Mouse (Mus musculus) liver, embryonic 12.5 days (tissue): ENCODE data around the gene U2af1. TPM values are rescaled to one million over a fixed set of nuclear protein-coding genes. Genes with fewer than 3 reads are reported as not detected.
A peak's percentile ranks its signal among the peaks of the same experiment; 100 is the strongest.

Source experiments
- ATAC-seq: fragments of 200-750 bp; cut with Nextera tagmentation; 2 replicates; pipeline ENCODE4 v1.8.0; 2017; ENCODE audit warnings: moderate number of reproducible peaks, mild to moderate bottlenecking, moderate library complexity
- H3K27ac ChIP-seq: fragments of 300-500 bp; sonication (generic); 2 replicates; pipeline ENCODE4 v1.5.1; 2016; ENCODE audit warnings: mild to moderate bottlenecking
- H3K27me3 ChIP-seq: fragments of 300-500 bp; sonication (generic); replicated peaks from 2 replicates; pipeline ENCODE4 v1.6.1; 2016; ENCODE audit warnings: mild to moderate bottlenecking, moderate library complexity
- H3K36me3 ChIP-seq: fragments of 300-500 bp; sonication (generic); 2 replicates; pipeline ENCODE4 v1.6.1; 2016; ENCODE audit warnings: mild to moderate bottlenecking, moderate library complexity
- H3K4me1 ChIP-seq: fragments of 300-500 bp; sonication (generic); 2 replicates; pipeline ENCODE4 v1.6.1; 2016
- H3K4me2 ChIP-seq: fragments of 300-500 bp; sonication (generic); 2 replicates; pipeline ENCODE4 v1.6.1; 2016; ENCODE audit warnings: mild to moderate bottlenecking, moderate library complexity
- H3K4me3 ChIP-seq: fragments of 300-500 bp; sonication (generic); 2 replicates; pipeline ENCODE4 v1.5.1; 2016; ENCODE audit warnings: mild to moderate bottlenecking, moderate library complexity
- H3K9ac ChIP-seq: fragments of 300-500 bp; sonication (generic); 2 replicates; pipeline ENCODE4 v1.6.1; 2016; ENCODE audit warnings: mild to moderate bottlenecking, moderate library complexity
- H3K9me3 ChIP-seq: fragments of 300-500 bp; sonication (generic); replicated peaks from 2 replicates; pipeline ENCODE4 v1.6.1; 2016; ENCODE audit warnings: mild to moderate bottlenecking, moderate library complexity
- WGBS: fragments of 180-500 bp; shearing (Covaris S2); methylation state at CpG from one replicate; pipeline ENCODE4 v1.1.7; 2016; ENCODE audit not compliant: insufficient replicate concordance; 5-methylcytosine and 5-hydroxymethylcytosine counted together
- polyA plus RNA-seq: library from polyadenylated mRNA; unstranded; fragments of >200 nt; fragmentation: Nextera tagmentation; extraction: Ambion mirVana; gene quantifications from 2 replicates; pipeline ENCODE4 v1.2.1, GENCODE M21; 2016

U2af1 gene
- polyA plus RNA-seq, 1 experiment from 2014 or later = 258 TPM

GRCm38 (mm10) chr17:31686225-31686564 lies 27.5 kb upstream of the U2af1 start:
- WGBS = 45% methylated on average over 3 of the region's 3 CpGs
- ATAC-seq = no peak
- 0 out of 2 replicates have a peak overlapping the region, but pooled peaks have one; percentile 17 for H3K27ac ChIP-seq

GRCm38 (mm10) chr17:31685514-31686224 lies 27.0 kb upstream of the U2af1 start:
- Histone ChIP-seq H3K4me1 (peaks cover 6% of the 10 kb centered on the region), H3K9me3 (no peaks in the 10 kb centered on the region), H3K36me3 (no peaks in the 10 kb centered on the region), H3K9ac (no peak overlapping the region), H3K4me2 (no peak overlapping the region), H3K27me3 (peaks cover 12% of the 10 kb centered on the region; the same call in 1 of the 2 replicates), H3K4me3 (no peak overlapping the region), H3K27ac (0 out of 2 replicates have a peak overlapping the region, but pooled peaks have one; percentile 17)
- no peak for ATAC-seq
- 13% methylated on average over 17 of the region's 17 CpGs for WGBS

More at GRCm38 (mm10) chr17:31686225-31686564, 27.5 kb upstream of the U2af1 start:
- Histone ChIP-seq H3K4me3 (no peak overlapping the region), H3K4me2 (no peak overlapping the region), H3K27me3 (peaks cover 12% of the 10 kb centered on the region; the same call in 1 of the 2 replicates), H3K9ac (no peak overlapping the region), H3K4me1 (peaks cover 6% of the 10 kb centered on the region), H3K9me3 (no peaks in the 10 kb centered on the region), H3K36me3 (no peaks in the 10 kb centered on the region)

- Histone ChIP-seq H3K4me2 (no peak overlapping the region), H3K36me3 (no peaks in the 10 kb centered on the region), H3K27ac (no peak overlapping the region), H3K27me3 (peaks cover 26% of the 10 kb centered on the region), H3K4me1 (no peaks in the 10 kb centered on the region), H3K4me3 (no peak overlapping the region), H3K9ac (no peak overlapping the region), H3K9me3 (no peaks in the 10 kb centered on the region)
- 17% methylated on average over 2 of the region's 2 CpGs for WGBS
- ATAC-seq = no peak
Observed at GRCm38 (mm10) chr17:31680450-31680849, 21.8 kb upstream of the U2af1 start.

DNA sequence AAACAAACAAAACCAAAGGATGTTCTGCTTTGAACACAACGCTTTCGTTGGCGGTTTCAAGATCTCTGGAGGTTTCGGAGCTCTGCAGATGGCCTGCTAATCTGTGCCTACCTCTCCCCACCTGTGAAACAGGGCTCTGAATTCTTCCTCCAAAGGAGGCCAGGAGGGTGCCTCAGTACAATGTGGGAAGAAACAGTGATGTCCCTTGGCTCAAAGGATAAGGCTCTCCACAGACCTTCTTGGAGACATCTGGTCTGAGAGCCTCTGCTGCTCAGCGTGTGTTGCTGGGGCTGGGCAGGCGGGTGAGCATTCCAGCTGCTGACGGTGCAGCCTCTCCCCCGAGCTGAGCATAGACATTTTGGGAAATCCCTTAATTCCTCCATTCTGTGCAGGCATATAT lies 18.8 kb upstream of the U2af1 start, which contains the start of gene Cryaa:
Gene Cryaa, plus strand, starts transcription at position 301 of the 400 bp plus-strand sequence.
- 58% methylated on average over 8 of the region's 8 CpGs for WGBS
- peaks cover 21% of the 10 kb centered on the region for H3K27me3 ChIP-seq
- H3K4me3 ChIP-seq = no peak within 1 kb of the TSS
- no peak within 1 kb of the TSS for H3K4me2 ChIP-seq
- no peak within 1 kb of the TSS for H3K27ac ChIP-seq
- H3K9me3 ChIP-seq = no peaks in the 10 kb centered on the region
- H3K9ac ChIP-seq = no peak within 1 kb of the TSS
- no peak for ATAC-seq
- H3K36me3 ChIP-seq = no peaks in the 10 kb centered on the region
- H3K4me1 ChIP-seq = no peaks in the 10 kb centered on the region

- Histone ChIP-seq H3K9me3 (no peaks in the 10 kb centered on the region), H3K27me3 (peaks cover 16% of the 10 kb centered on the region), H3K36me3 (no peaks in the 10 kb centered on the region), H3K4me1 (peaks cover 4% of the 10 kb centered on the region; the same call in 1 of the 2 replicates), H3K4me2 (no peak overlapping the region), H3K27ac (no peak overlapping the region), H3K4me3 (no peak overlapping the region), H3K9ac (no peak overlapping the region)
- 70% methylated on average over 1 of the region's 1 CpGs for WGBS
- ATAC-seq = no peak
Observed at GRCm38 (mm10) chr17:31674426-31674825, 15.7 kb upstream of the U2af1 start.

DNA sequence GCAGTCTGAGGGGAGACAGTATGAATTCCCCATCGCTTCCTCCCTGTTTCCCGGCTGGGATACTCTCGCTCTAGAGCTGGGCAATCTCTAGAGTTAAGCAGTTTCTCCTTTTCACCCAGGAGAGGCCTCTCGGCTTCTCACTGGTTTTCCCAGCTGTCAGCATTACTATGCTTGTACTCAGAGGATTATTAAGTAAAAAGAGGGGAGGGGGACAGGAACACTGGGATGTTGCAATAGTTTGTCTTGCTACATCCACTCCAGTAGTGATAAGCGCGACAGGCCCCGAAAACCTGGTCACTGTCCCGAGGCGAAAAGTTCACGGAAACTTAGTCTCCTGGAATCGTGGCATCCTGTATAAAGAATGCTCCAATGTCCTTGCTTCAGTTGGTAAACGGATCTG lies 13.6 kb upstream of the U2af1 start:
- Histone ChIP-seq H3K27me3 (peaks cover 4% of the 10 kb centered on the region), H3K4me1 (peaks cover 4% of the 10 kb centered on the region; the same call in 1 of the 2 replicates), H3K4me3 (no peak overlapping the region), H3K36me3 (no peaks in the 10 kb centered on the region), H3K4me2 (no peak overlapping the region), H3K9me3 (no peaks in the 10 kb centered on the region), H3K27ac (no peak overlapping the region), H3K9ac (no peak overlapping the region)
- WGBS = 75% methylated on average over 12 of the region's 12 CpGs
- no peak for ATAC-seq

- WGBS = 70% methylated on average over 8 of the region's 8 CpGs
- Histone ChIP-seq H3K36me3 (no peaks in the 10 kb centered on the region), H3K9me3 (no peaks in the 10 kb centered on the region), H3K27me3 (no peaks in the 10 kb centered on the region; the same call in 1 of the 2 replicates), H3K4me2 (no peak overlapping the region), H3K4me1 (peaks cover 4% of the 10 kb centered on the region; the same call in 1 of the 2 replicates), H3K9ac (no peak overlapping the region), H3K4me3 (no peak overlapping the region), H3K27ac (no peak overlapping the region)
- ATAC-seq = no peak
Observed at GRCm38 (mm10) chr17:31671698-31672097, 13.0 kb upstream of the U2af1 start.

- no peak overlapping the region for H3K4me2 ChIP-seq
- H3K4me3 ChIP-seq = no peak overlapping the region
- H3K9me3 ChIP-seq = no peaks in the 10 kb centered on the region
- H3K9ac ChIP-seq = no peak overlapping the region
- 42% methylated on average over 11 of the region's 11 CpGs for WGBS
- no peaks in the 10 kb centered on the region for H3K36me3 ChIP-seq
- ATAC-seq = no peak
- no peaks in the 10 kb centered on the region; the same call in 1 of the 2 replicates for H3K27me3 ChIP-seq
- H3K4me1 ChIP-seq = peaks cover 4% of the 10 kb centered on the region; the same call in 1 of the 2 replicates
- H3K27ac ChIP-seq = no peak overlapping the region
Observed at GRCm38 (mm10) chr17:31670163-31670562, 11.5 kb upstream of the U2af1 start.

DNA sequence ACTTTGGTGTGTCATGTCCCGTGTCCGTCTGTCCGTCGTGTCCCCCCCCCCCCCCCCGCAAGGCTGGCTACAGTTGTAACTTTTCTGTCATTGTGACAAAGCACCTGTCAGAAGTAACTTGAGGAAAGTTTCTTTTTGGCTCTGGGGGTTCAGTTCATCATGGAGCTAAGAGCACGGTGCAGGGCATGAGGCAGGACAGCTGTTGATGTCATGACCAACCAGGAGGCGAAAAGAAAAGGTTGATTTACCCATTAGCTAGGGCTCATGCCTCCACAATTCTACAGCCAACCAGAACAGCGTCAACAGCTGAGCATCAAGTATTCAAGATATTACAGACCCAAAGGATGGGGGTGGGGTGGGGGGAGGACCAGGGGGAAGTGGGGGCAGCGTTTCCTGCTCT lies 9.6 kb upstream of the U2af1 start:
- Histone ChIP-seq H3K9me3 (no peaks in the 10 kb centered on the region), H3K36me3 (no peaks in the 10 kb centered on the region), H3K4me3 (no peak overlapping the region), H3K4me2 (no peak overlapping the region), H3K9ac (no peak overlapping the region), H3K27ac (no peak overlapping the region), H3K27me3 (no peaks in the 10 kb centered on the region; the same call in 1 of the 2 replicates), H3K4me1 (peaks cover 8% of the 10 kb centered on the region; the same call in 1 of the 2 replicates)
- ATAC-seq = no peak
- 60% methylated on average over 8 of the region's 9 CpGs for WGBS

DNA sequence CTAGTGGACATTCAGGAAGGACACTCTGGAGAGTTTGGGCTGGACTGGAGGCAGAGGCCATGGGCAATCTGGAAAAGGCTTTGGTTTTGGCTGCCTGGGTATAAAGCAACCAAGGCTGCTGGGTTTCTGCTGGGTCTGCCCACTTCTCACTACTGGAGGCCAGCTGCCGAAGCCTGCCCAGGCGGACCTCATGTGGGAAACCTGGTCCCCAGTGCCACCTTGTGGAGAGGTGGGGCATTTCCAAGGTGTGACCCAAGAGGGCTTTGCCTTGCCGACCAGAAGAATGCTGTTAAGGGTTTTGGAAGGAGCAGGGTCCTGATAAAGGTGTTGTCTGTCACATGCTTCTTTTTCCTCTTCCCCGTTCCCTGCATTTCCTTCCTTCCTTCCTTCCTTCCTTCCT lies 6.1 kb upstream of the U2af1 start:
- H3K4me2 ChIP-seq = no peak overlapping the region
- no peak overlapping the region for H3K4me3 ChIP-seq
- no peaks in the 10 kb centered on the region for H3K36me3 ChIP-seq
- ATAC-seq = peak; percentile 54; the same call in 1 of the 2 replicates
- H3K27me3 ChIP-seq = no peaks in the 10 kb centered on the region; the same call in 1 of the 2 replicates
- no peak overlapping the region for H3K9ac ChIP-seq
- WGBS = 2% methylated on average over 4 of the region's 4 CpGs
- H3K9me3 ChIP-seq = no peaks in the 10 kb centered on the region
- H3K4me1 ChIP-seq = peaks cover 8% of the 10 kb centered on the region
- no peak overlapping the region for H3K27ac ChIP-seq

DNA sequence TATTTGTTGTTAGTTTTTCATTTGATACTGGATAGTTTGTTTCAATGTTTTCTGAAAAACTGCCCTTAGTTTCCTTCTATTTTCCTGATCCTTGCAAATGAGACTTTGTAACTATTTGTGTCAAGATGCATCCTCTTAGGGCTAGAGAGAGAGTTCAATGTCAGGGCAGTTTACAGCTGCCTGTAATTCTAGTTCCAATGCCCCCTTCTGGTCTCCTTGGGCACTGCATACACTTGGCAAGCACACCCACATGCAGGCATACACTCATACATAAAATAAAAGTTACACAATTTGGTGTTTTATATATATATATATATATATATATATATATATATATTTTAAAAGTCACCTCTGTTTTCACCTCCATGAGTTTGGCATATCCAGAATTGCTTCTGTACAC lies 4.2 kb upstream of the U2af1 start:
- no peak for ATAC-seq
- no peak overlapping the region for H3K27ac ChIP-seq
- H3K27me3 ChIP-seq = no peaks in the 10 kb centered on the region; the same call in 1 of the 2 replicates
- no peaks in the 10 kb centered on the region for H3K36me3 ChIP-seq
- no peak overlapping the region for H3K9ac ChIP-seq
- no peak overlapping the region for H3K4me2 ChIP-seq
- H3K9me3 ChIP-seq = no peaks in the 10 kb centered on the region
- no peak overlapping the region for H3K4me3 ChIP-seq
- H3K4me1 ChIP-seq = peaks cover 17% of the 10 kb centered on the region

- ATAC-seq = no peak
- no peak overlapping the region for H3K4me2 ChIP-seq
- H3K27ac ChIP-seq = no peak overlapping the region
- H3K4me3 ChIP-seq = no peak overlapping the region
- no peaks in the 10 kb centered on the region; the same call in 1 of the 2 replicates for H3K27me3 ChIP-seq
- WGBS = 72% methylated on average over 8 of the region's 8 CpGs
- H3K4me1 ChIP-seq = peaks cover 36% of the 10 kb centered on the region
- H3K36me3 ChIP-seq = peaks cover 17% of the 10 kb centered on the region
- H3K9ac ChIP-seq = no peak overlapping the region
- H3K9me3 ChIP-seq = no peaks in the 10 kb centered on the region
Observed at GRCm38 (mm10) chr17:31660661-31661250, 2.1 kb upstream of the U2af1 start.
